Mouse (Mus musculus) lung, postnatal 0 days (tissue): Measurements from ENCODE around the gene Dennd2d. TPM values are rescaled to one million over a fixed set of nuclear protein-coding genes. Genes with fewer than 3 reads are reported as not detected.

Experiments used
- ATAC-seq: fragments of 200-750 bp; cut with Nextera tagmentation; 2 replicates; pipeline ENCODE4 v1.8.0; 2017; ENCODE audit warnings: moderate library complexity
- DNase-seq: peaks from one replicate; pipeline ENCODE4 v3.0.0-alpha.2; 2016; ENCODE audit warnings: low spot score
- H3K27ac ChIP-seq: fragments of 300-500 bp; sonication (generic); 2 replicates; pipeline ENCODE4 v1.5.1; 2014; ENCODE audit warnings: antibody characterized with exemption, mild to moderate bottlenecking, low read length, mixed read lengths
- H3K27me3 ChIP-seq: fragments of 300-500 bp; sonication (generic); replicated peaks from 2 replicates; pipeline ENCODE4 v1.6.1; 2014; ENCODE audit warnings: low read length, mixed read lengths; ENCODE audit not compliant: insufficient read depth
- H3K36me3 ChIP-seq: fragments of 300-500 bp; sonication (generic); 2 replicates; pipeline ENCODE4 v1.6.1; 2014; ENCODE audit warnings: low read length, mixed read lengths; ENCODE audit not compliant: insufficient read depth
- H3K4me1 ChIP-seq: fragments of 300-500 bp; sonication (generic); 2 replicates; pipeline ENCODE4 v1.6.1; 2014; ENCODE audit warnings: antibody characterized with exemption, low read depth, low read length, mixed read lengths; ENCODE audit not compliant: insufficient read depth
- H3K4me2 ChIP-seq: fragments of 300-500 bp; sonication (generic); replicated peaks from 2 replicates; pipeline ENCODE4 v1.6.1; 2014; ENCODE audit warnings: low read depth, mild to moderate bottlenecking, low read length, moderate library complexity, mixed read lengths
- H3K4me3 ChIP-seq: fragments of 300-500 bp; sonication (generic); 2 replicates; pipeline ENCODE4 v1.5.1; 2014; ENCODE audit warnings: low read depth, low read length
- H3K9ac ChIP-seq: fragments of 300-500 bp; sonication (generic); replicated peaks from 2 replicates; pipeline ENCODE4 v1.6.1; 2014; ENCODE audit warnings: low read depth, mild to moderate bottlenecking
- H3K9me3 ChIP-seq: fragments of 300-500 bp; sonication (generic); 2 replicates; pipeline ENCODE4 v1.6.1; 2016; ENCODE audit warnings: low read length, mixed read lengths
- CTCF ChIP-seq: IDR thresholded peaks from 2 replicates; pipeline ENCODE4 v1.5.1; 2016; ENCODE audit warnings: antibody characterized with exemption, mild to moderate bottlenecking
- EP300 ChIP-seq: IDR thresholded peaks from 2 replicates; pipeline ENCODE4 v1.6.1; 2016; ENCODE audit warnings: antibody characterized with exemption, mild to moderate bottlenecking, control low read depth
- WGBS: fragments of 180-500 bp; shearing (Covaris S2); extraction: QIAGEN DNeasy Blood & Tissue Kit; methylation state at CpG from one replicate; pipeline ENCODE4 v1.1.7; 2014; 5-methylcytosine and 5-hydroxymethylcytosine counted together
- polyA plus RNA-seq: library from polyadenylated mRNA; unstranded; fragments of >200 nt; fragmentation: Nextera tagmentation; extraction: Ambion mirVana; gene quantifications from 2 replicates; pipeline ENCODE4 v1.2.1, GENCODE M21; 2015

Dennd2d gene
- polyA plus RNA-seq, 1 experiment from 2014 or later, result 19.6 TPM

- no peak for TF ChIP-seq EP300
- TF ChIP-seq CTCF, result no peak
- DNase-seq (no peak), ATAC-seq (no peak)
- WGBS, result 81% methylated on average over 8 of the region's 8 CpGs
- Histone ChIP-seq H3K4me3 (no peak overlapping the region), H3K9me3 (no peaks in the 10 kb centered on the region), H3K27me3 (no peaks in the 10 kb centered on the region), H3K36me3 (no peaks in the 10 kb centered on the region), H3K4me2 (no peak overlapping the region), H3K9ac (no peak overlapping the region), H3K4me1 (peaks cover 17% of the 10 kb centered on the region; the same call in 1 of the 2 replicates), H3K27ac (no peak overlapping the region)
These were observed 11.0 kb downstream of the Dennd2d start for GRCm38 (mm10) chr3:106493202-106493601.

GRCm38 (mm10) chr3:106493882-106494281, 11.7 kb downstream of the Dennd2d start:
- 0 out of 2 replicates have a peak overlapping the region, but pooled peaks have one; percentile 15 for H3K27ac ChIP-seq

GRCm38 (mm10) chr3:106494417-106494950, 12.3 kb downstream of the Dennd2d start:
- TF ChIP-seq CTCF (no peak), EP300 (no peak)
- no peaks in the 10 kb centered on the region for H3K27me3 ChIP-seq
- ATAC-seq (no peak), DNase-seq (no peak)
- 44% methylated on average over 1 of the region's 1 CpGs for WGBS
- H3K27ac ChIP-seq, result 0 out of 2 replicates have a peak overlapping the region, but pooled peaks have one; percentile 15
- H3K4me1 ChIP-seq, result peaks cover 17% of the 10 kb centered on the region; the same call in 1 of the 2 replicates
- no peak overlapping the region for H3K4me2 ChIP-seq
- H3K9me3 ChIP-seq, result no peaks in the 10 kb centered on the region
- no peak overlapping the region for H3K9ac ChIP-seq
- peaks cover 4% of the 10 kb centered on the region; the same call in 1 of the 2 replicates for H3K36me3 ChIP-seq
- no peak overlapping the region for H3K4me3 ChIP-seq

More at GRCm38 (mm10) chr3:106493882-106494281, 11.7 kb downstream of the Dennd2d start:
- ATAC-seq (no peak), DNase-seq (no peak)
- H3K9me3 ChIP-seq, result no peaks in the 10 kb centered on the region
- no peak overlapping the region for H3K9ac ChIP-seq
- H3K27me3 ChIP-seq, result no peaks in the 10 kb centered on the region
- TF ChIP-seq EP300 (no peak), CTCF (no peak)
- H3K4me3 ChIP-seq, result no peak overlapping the region
- WGBS, result 68% methylated on average over 3 of the region's 3 CpGs
- peaks cover 17% of the 10 kb centered on the region; the same call in 1 of the 2 replicates for H3K4me1 ChIP-seq
- H3K4me2 ChIP-seq, result no peak overlapping the region
- H3K36me3 ChIP-seq, result peaks cover 3% of the 10 kb centered on the region; the same call in 1 of the 2 replicates

GRCm38 (mm10) chr3:106495346-106496044, 13.3 kb downstream of the Dennd2d start:
- H3K4me1 ChIP-seq, result peaks cover 17% of the 10 kb centered on the region; the same call in 1 of the 2 replicates
- WGBS, result 42% methylated on average over 1 of the region's 1 CpGs
- H3K27me3 ChIP-seq, result no peaks in the 10 kb centered on the region
- peak; percentile 76 for DNase-seq
- H3K9me3 ChIP-seq, result no peaks in the 10 kb centered on the region
- no peak overlapping the region for H3K4me2 ChIP-seq
- no peak overlapping the region for H3K4me3 ChIP-seq
- peak overlapping the region; percentile 79 for H3K27ac ChIP-seq
- H3K9ac ChIP-seq, result no peak overlapping the region
- ATAC-seq, result peak; percentile 37
- TF ChIP-seq CTCF, result no peak
- no peak for TF ChIP-seq EP300
- peaks cover 4% of the 10 kb centered on the region; the same call in 1 of the 2 replicates for H3K36me3 ChIP-seq

GRCm38 (mm10) chr3:106496045-106496721, 14.0 kb downstream of the Dennd2d start:
- H3K9me3 ChIP-seq, result no peaks in the 10 kb centered on the region
- H3K4me1 ChIP-seq, result peaks cover 17% of the 10 kb centered on the region; the same call in 1 of the 2 replicates
- TF ChIP-seq EP300 (peak; percentile 86), CTCF (no peak)
- H3K4me2 ChIP-seq, result no peak overlapping the region
- H3K27ac ChIP-seq, result peak overlapping the region; percentile 79
- no peak overlapping the region for H3K9ac ChIP-seq
- ATAC-seq, result peak; percentile 96
- WGBS, result 24% methylated on average over 4 of the region's 4 CpGs
- H3K27me3 ChIP-seq, result no peaks in the 10 kb centered on the region
- no peak overlapping the region for H3K4me3 ChIP-seq
- peaks cover 7% of the 10 kb centered on the region; the same call in 1 of the 2 replicates for H3K36me3 ChIP-seq
- peak; percentile 92 for DNase-seq

GRCm38 (mm10) chr3:106496996-106497395, 14.8 kb downstream of the Dennd2d start:
- WGBS, result 25% methylated on average over 3 of the region's 3 CpGs
- peaks cover 13% of the 10 kb centered on the region for H3K36me3 ChIP-seq
- H3K27me3 ChIP-seq, result no peaks in the 10 kb centered on the region
- no peaks in the 10 kb centered on the region for H3K9me3 ChIP-seq
- ATAC-seq (no peak), DNase-seq (no peak)
- 0 out of 2 replicates have a peak overlapping the region, but pooled peaks have one; percentile 17 for H3K27ac ChIP-seq
- peaks cover 13% of the 10 kb centered on the region; the same call in 1 of the 2 replicates for H3K4me1 ChIP-seq
- TF ChIP-seq CTCF, result no peak
- TF ChIP-seq EP300, result no peak
- no peak overlapping the region for H3K4me2 ChIP-seq
- no peak overlapping the region for H3K4me3 ChIP-seq
- no peak overlapping the region for H3K9ac ChIP-seq
